Mouse (Mus musculus) adrenal gland, adult 18-20 months (tissue): ENCODE measurements at regions not wholly inside any gene's neighbourhood (a gene's known extent, or its start where the extent isn't known, plus 50 kb on each side); places are given as distances from the start of the nearest gene placed in this dataset.
A peak's percentile ranks its signal among the peaks of the same experiment; 100 is the strongest.

ENCODE experiments used
- DNase-seq, 2 experiments: peaks; one replicate each; pipeline ENCODE4 v3.0.0; 2021 to 2022; ENCODE audit warnings: low spot score in 2 of 2

DNA sequence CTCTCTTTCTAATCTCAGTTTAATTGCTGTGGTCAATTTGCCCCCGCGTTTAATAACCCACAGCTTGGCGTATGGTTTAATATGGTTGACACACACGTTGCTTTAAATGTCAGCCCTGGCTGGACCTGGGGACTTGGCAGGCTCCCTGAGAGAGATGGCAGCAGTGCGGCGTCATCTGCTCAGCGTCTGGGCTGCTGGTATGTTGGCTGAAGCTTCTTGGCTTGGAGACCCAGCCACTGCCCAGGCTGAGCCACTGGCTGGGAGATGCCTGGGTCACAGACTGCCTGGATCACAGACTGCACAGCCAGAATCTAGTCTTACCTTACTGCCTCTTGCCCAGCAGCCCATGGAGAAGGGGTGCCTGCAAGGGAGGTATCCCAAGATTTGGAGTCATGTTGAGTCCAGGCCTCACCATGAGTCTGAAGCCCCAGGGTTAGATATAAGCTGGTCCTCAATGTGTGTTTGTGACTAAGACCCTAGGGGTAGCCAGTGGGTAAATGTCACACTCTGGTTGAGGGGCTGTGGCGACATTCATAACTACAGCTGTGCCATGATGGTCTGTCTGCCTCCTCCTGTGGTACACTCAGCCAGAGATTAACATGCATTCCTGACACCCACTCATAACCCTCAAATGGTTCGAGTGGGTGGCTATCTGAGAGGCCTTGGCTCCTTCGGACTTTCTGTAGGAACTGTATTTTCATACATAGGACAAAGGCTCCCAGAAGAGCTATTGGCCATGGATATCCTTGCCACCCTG, 99.8 kb upstream of the Irx3 start:
- DNase-seq: no peak

DNA sequence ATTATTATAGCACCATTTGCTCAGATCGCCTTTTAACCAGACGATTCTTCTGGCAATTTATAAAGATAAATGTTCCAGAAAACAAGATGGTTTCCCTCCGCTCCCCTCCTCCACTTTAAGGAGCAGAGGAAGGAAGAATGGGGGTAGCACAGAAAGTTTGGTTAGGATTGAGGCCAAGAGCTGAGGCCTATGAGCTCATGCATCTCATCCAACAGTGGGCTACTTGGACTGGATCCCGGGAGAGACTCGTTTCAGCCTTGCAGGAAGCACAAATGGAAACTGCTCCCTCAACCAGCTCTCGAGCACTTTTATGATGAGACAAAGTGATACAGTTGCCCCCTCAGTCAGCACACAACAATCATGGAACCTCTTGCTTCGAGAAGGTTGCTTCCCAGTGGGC, 97.9 kb upstream of the Irx3 start:
- DNase-seq: no peak

DNA sequence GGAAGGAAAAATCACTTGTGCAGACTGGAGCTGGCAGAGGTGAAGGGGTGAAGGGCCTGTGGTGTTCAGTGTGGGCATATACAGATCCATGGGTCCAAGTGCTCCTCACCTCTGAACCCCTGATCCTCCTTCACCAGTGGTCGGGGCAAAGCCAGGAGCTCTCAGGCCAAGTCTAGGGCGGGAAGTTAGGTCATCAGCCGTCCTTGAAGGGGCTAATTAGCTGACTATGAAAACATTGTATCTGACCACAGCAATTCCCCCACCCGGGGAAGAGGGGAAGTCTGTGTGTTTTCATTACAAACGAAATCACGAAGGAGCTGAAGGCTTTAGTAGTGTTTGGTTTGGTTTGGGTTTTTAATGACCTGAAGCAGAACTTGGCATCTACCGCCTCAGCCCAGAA, 95.5 kb upstream of the Irx3 start:
- no peak for DNase-seq

DNA sequence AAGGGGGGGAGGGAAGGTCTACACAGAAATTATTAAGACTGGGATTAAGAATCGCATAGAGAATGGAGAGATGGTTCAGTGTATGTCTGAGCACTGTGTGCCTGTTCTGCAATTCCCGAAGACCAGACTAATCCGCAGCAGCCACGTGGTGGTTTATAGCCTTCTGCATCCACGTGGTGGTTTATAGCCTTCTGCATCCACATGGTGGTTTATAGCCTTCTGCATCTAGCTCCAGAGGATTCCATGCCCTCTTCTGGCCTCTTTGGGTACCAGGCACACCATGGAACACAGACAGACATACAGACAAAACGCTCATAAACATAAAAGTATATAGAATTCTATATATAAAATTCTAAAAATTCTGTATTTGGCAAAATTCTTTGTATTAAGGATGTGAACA, 94.1 kb upstream of the Irx3 start:
- DNase-seq: no peak

DNA sequence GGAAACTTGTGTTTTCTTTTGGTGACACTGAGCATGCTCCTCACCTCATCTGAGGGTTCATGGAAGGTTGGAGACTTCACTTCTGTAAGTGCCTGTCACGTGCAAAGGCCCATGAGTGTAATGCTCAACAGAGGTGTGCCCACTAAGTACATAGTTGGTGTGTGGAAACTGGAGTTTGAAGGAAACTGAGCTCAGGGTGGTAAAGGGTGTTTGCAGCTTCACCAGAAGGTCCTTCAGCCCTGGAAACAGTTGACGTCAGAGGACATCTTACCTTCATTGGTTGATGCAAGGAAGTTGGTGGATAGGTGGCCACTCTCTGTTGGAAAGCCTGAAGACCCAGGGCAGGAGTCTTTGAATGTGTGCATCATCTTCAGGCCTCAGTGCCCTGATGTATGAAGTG, 83.0 kb upstream of the Irx3 start:
- no peak for DNase-seq

DNA sequence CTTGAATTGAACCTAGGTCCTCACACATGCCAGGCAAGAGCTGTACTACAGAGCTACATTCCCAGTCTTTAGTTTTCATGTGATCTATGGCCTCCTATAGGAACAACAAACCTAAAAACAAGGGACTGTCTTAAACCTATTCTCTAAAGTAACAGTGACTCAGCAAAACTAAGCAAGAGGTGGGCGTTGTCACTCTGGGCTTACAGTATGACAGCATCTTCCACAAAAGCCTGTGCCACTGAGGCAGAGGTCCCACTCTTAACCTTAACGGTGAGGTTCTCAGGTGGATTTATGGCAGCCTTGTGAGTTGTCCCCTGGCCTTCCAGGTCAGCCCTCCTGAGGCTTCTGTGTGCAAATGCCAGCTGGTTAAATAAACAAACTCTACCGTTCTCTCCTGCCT, 82.5 kb upstream of the Irx3 start:
- DNase-seq: no peak

DNA sequence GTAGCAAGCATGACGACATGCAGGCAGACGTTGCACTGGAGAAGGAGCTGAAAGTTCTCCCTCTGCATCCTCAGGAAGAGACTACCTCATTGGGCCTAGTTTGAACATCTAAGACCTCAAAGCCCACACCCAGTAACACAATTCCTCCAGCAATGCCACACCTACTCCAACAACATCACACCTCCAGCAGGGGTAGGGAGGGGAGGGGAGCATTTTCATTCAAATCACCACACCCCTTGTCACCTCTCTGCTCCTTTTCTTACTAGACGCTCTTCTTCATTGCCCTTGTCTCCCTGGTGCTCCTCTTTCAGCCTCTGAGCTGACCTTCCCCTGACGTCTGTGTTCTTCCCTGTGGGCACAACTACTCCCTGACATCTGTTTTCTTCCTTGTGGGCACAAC, 81.1 kb upstream of the Irx3 start:
- DNase-seq: no peak

DNA sequence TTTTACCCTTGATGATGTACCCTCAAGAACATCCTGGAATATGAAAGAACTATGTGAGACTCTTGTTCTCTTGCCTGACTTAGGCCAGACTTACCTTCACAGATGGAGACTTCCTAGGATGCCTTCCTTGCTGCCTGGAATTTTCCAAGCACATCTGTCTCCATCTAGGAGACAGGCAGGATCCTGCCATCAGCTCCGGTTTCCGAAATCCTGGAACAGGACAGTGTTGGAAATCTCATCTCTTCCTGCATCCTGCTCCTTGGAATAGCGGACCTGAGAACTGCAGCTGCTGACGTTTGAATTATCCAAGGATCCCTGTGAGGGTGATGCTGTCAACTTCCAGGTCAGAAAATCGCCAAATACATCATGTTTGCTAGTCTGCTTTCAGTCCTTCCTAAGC, 77.0 kb upstream of the Irx3 start:
- no peak for DNase-seq

DNA sequence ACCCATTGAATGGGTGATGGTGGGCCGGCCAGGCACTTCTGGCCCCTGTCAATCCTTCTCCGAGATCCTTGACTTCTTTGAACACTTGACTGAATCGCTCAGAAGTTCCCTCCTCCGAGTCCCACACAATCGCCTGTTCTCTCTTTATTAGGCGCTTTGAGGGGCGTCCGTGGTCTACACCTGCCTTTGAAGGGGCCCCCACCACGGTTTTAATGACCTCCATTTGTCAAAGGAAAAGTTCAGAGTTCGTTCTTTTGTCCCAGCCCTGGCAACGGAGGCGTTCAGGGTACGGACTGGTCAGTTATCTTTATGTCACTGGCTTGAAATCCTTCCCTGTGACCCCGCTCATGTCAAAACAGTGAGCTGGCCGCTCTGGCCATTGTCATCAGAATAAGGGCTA, 74.3 kb upstream of the Irx3 start:
- DNase-seq: no peak

DNA sequence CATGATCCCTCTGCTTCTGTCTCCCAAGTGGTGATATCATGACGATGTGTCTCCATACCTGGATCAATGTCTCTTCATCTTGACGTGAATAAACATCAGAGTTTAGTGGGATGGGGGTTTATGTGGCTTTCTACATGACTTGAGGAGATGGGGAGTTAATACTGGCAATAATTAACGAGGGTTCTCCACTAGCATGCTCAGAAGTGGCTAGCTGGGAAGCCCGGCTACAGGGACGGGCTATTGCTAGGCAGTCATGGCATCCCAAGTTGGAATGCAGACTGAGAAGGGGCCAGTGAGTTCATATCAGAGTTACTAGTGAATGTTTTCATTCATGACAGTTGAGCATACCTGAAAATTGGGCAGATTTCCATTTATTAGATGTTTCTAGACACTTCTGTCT, 71.4 kb upstream of the Irx3 start:
- DNase-seq: no peak

DNA sequence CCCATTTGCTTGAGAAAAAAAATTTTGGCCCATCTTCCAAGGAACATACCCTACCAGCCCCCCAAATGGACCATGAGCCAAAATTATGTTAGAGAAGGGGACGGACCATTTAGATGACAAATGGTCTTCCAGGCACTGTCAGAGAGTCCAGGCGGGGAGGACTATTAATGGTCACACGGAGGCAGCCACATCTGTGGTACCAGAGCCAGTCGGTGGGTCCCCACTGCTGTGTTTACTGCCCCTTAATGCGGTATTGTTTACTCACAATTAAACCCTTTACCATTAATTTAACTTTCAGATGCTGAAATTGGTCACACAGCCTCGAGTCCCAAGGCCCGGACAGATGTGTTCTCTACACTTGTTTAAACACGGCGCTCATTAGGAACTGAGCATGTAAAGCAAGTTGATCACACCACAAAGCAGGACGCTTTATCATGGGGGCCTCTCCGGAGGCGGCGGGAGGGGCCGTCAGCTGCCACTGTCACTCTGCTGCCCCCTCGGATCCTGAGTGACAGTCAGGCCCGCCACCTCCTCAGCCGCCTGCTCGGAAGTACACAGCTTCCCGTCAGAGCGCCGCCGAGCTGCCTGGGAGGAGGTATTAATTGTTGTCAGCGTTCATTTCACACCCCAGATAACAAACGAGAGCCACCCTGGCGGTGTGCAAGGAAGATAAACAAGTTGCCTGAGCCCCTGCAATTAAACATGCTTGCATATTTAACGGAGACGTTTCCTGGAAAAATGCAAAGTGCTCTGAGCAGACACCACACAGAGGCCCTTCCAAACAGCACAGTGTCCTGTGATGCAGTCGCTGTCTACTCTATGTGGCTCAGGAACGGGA, 70.6 kb upstream of the Irx3 start:
- peak in 1 of 2 experiments; percentile 23 for DNase-seq

DNA sequence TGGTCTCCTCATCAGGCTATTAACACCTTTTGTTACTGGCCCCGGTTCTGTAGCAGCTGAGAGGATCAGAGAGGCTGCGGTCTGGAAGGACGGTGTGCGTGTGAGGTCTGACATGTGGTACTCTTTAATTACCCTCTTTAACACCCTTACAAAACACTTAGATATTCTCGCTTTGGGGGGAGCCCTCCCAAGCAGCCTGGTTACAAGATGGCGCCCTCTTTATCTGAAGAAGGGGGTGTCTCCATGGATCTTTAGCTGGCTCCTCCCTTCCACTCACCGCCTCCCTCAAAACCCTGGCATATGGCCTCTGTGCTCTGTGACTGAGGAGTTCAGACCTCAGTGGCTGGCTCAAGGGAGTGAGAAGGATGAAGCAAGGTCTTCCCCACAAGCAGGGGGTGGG, 65.2 kb upstream of the Irx3 start:
- no peak for DNase-seq

DNA sequence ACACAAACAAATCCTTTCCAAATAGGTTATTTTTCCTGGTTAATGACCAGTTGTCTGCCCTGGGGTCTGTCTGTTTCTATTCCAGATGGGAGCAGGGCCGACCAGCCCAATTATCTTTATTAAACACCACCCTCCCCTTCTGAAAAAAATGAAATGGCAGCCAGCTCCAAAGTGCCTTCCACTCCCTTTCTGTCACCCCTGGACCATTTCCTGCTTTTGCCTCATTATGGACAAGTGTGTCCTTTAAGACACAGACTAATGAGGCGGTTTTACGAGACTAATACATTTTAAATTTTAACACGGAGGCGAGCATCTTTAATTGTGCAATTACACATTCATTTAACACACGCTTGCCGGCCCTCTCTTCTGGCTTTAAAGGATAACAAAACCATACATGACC, 64.2 kb upstream of the Irx3 start:
- DNase-seq: no peak

DNA sequence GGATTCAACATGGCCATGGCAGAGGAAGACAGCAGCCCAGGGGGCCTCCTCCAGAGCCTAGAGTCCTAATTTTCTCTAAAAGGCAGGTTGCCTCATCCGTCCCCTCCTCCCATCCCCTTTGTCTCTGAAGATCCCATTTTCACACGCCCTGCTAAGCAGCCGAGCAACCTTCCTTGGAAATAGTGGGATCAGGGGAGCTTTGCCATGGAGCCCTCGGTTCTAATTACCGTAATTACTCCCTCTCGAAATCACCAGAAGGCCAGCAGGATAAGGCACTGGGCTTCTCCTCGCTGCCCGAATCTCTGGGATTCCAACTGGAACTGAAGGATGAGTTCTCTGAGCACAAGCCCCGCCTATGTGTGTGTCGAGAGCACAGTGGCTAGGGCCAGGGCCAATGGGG, 63.5 kb upstream of the Irx3 start:
- DNase-seq: no peak

DNA sequence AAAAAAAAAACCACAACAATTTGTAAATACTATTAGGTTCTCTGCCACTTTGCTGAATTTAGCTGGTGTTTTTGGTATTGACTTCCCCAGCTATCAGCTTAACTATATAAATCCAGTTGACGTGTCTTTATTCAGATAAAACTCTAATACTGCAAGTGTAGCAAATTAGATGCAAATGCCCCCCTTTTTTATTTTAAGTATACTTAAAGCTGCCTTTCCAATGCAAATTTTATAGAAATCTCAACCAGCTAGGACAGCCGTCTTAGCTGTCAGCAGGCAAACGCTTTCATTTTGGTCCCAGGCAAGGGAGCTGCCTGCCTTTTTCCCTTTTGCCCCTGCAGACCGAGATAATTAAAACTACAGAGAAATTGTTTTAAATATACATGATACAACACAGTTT, 61.6 kb upstream of the Irx3 start:
- no peak for DNase-seq

DNA sequence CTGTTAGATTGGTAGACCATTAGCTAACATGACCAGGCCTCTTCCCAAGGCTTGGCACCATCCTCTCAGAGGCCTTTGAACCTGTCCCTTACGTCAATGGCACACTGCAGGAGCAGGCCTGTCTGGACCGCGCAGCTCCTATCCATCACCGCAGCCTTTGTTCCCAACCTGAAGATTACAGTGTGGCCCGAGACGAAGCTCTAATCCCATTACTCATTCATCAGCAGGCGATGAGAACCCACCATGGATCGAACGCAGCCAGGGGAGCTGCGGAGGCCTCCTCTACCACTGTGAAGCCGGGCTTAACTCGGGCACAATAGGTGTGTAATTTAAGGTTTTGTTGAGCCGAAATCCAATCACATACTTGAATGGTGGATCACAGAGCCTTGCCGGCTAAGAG, 54.0 kb upstream of the Irx3 start:
- no peak for DNase-seq

DNA sequence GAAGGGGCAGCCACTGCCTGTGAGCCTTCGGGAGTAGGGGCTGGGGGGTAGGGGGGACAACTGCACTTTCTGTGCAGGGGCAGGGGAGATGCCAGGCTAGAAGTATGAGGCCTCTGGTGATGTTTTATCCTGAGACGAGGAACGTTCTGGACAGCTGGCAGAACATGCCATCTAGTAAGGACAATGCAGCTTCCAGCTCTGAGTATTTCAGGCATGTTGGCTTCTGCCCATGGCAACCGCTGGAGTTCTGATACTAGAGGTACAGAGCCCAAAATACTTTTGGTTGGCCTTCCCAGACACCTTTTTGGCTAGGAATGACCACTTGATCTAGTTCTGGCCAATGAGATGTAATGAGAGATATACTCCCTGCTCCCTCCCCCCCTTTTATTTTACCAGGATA, 52.5 kb upstream of the Irx3 start:
- DNase-seq: no peak

DNA sequence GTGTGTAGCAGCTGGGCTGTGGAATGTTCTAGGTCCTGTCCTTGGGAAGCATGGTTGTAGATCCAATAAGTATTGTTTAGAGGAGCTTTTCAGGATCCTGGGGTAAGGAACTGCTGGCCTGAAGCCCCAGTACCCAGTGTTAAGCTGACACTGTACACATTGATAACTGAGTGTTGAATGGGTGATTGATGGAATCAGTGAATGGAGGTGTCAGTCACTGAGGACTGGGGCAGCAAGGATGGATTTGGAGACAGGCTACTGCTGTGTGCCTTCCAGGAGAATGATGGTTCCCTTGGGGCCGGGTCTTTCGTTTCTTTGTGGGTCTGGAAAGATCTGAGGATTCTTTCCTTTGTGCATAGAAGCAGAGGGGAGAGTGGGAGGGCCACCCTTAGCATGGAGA, 51.9 kb upstream of the Irx3 start:
- DNase-seq: no peak

DNA sequence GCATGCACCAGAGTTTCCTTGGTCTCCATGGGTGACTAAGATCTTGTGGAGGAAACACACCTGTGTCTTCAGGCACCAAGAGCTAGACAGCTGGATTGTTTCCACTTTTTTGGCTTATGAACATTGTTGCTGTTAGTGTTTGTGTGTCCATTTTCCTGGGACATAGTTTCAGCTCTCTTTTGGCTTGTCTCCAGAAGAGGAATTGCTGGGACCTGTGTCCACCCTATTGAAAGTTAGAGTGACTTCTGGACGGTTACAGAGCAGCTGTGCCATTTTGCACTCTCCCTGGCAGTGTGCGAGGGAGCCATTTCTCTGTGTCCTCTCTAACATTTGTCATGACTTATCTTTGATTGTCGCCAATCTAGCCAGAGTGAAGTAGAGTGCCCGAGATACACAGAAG, 51.5 kb upstream of the Irx3 start:
- no peak for DNase-seq
